Mouse (Mus musculus): ENCODE results near the gene Rftn2. TPM values are rescaled to one million over a fixed set of nuclear protein-coding genes. Genes with fewer than 3 reads are reported as not detected.

Gene Rftn2
- polyA plus RNA-seq, 1 experiment from 2014 or later, result 20.6 TPM

- peak overlapping the region; percentile 78; the same call in 1 of the 2 replicates for H3K9ac ChIP-seq (ENCODE audit: low read depth, low read length)
- H3K4me2 ChIP-seq (ENCODE audit: low read depth, low read length), result peak overlapping the region; percentile 89
- ATAC-seq (ENCODE audit: low read depth) (no peak), DNase-seq (ENCODE audit: low spot score) (no peak)
- peaks cover 25% of the 10 kb centered on the region for H3K4me1 ChIP-seq (ENCODE audit: control insufficient read depth, insufficient read depth, low read length)
- peak overlapping the region; percentile 87 for H3K4me3 ChIP-seq (ENCODE audit: low read depth, low read length)
- H3K27me3 ChIP-seq (replicated peaks; ENCODE audit: control insufficient read depth, insufficient read depth, low read length), result no peaks in the 10 kb centered on the region
- whole genome bisulfite sequencing, result 31% methylated on average over 5 of the region's 5 CpGs
- H3K36me3 ChIP-seq (ENCODE audit: control insufficient read depth, insufficient read depth, low read length), result no peaks in the 10 kb centered on the region
- peak overlapping the region; percentile 28; the same call in 1 of the 2 replicates for H3K27ac ChIP-seq (replicated peaks; ENCODE audit: low read depth, low read length)
- H3K9me3 ChIP-seq (ENCODE audit: control insufficient read depth, low read length), result no peaks in the 10 kb centered on the region
These were observed 9.9 kb upstream of the Rftn2 start for GRCm38 (mm10) chr1:55236487-55236886.

GRCm38 (mm10) chr1:55234910-55235520 is 8.4 kb upstream of the Rftn2 start:
- ATAC-seq (ENCODE audit: low read depth) (no peak), DNase-seq (ENCODE audit: low spot score) (no peak)
- H3K4me3 ChIP-seq (ENCODE audit: low read depth, low read length), result no peak overlapping the region
- peaks cover 19% of the 10 kb centered on the region for H3K4me1 ChIP-seq (ENCODE audit: control insufficient read depth, insufficient read depth, low read length)
- 51% methylated on average over 16 of the region's 16 CpGs for WGBS
- H3K27me3 ChIP-seq (replicated peaks; ENCODE audit: control insufficient read depth, insufficient read depth, low read length), result no peaks in the 10 kb centered on the region
- H3K4me2 ChIP-seq (ENCODE audit: low read depth, low read length), result no peak overlapping the region
- H3K9me3 ChIP-seq (ENCODE audit: control insufficient read depth, low read length), result no peaks in the 10 kb centered on the region
- no peaks in the 10 kb centered on the region for H3K36me3 ChIP-seq (ENCODE audit: control insufficient read depth, insufficient read depth, low read length)
- H3K9ac ChIP-seq (ENCODE audit: low read depth, low read length), result no peak overlapping the region
- no peak overlapping the region for H3K27ac ChIP-seq (replicated peaks; ENCODE audit: low read depth, low read length)

DNA sequence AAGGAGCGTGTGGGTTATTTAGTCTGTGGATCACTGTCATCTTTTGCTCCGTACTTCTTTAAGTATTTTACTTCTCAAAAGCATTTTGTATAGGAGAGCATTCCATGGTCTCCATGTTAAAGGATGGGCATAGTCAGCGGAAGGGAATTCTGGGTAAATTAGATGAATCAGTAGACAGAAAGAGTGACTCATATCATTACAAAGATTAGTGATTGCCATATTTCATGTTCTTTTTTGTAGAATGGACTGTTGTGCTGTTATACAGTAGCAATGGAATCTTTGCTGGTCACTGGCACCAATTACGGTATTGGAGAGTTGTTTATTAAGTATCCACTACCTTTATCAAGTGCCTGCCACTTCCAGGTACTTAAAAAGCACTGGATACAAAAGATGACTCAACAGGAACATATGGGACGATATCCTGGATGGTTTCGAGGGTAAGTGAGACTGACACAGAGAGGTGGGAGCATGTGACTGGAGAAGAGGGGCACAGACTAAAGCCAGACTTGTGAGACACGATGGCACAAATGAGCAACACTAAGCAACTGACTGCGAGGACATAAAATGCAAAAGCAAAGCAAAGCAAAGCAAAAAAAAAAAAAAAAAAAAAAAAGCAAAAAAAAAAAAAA is 1.8 kb upstream of the Rftn2 start:
- no peak for ATAC-seq (ENCODE audit: low read depth)
- Histone ChIP-seq H3K27me3 (replicated peaks; ENCODE audit: control insufficient read depth, insufficient read depth, low read length) (no peaks in the 10 kb centered on the region), H3K9ac (ENCODE audit: low read depth, low read length) (no peak overlapping the region), H3K4me1 (ENCODE audit: control insufficient read depth, insufficient read depth, low read length) (peaks cover 7% of the 10 kb centered on the region; the same call in 1 of the 2 replicates), H3K4me2 (ENCODE audit: low read depth, low read length) (no peak overlapping the region), H3K9me3 (ENCODE audit: control insufficient read depth, low read length) (no peaks in the 10 kb centered on the region), H3K36me3 (ENCODE audit: control insufficient read depth, insufficient read depth, low read length) (no peaks in the 10 kb centered on the region), H3K27ac (replicated peaks; ENCODE audit: low read depth, low read length) (no peak overlapping the region), H3K4me3 (ENCODE audit: low read depth, low read length) (no peak overlapping the region)
- no peak for DNase-seq (ENCODE audit: low spot score)
- 88% methylated on average over 8 of the region's 8 CpGs for WGBS

- DNase-seq (ENCODE audit: low spot score) (no peak), ATAC-seq (ENCODE audit: low read depth) (no peak)
- WGBS, result 30% methylated on average over 1 of the region's 1 CpGs
- Histone ChIP-seq H3K4me1 (ENCODE audit: control insufficient read depth, insufficient read depth, low read length) (peaks cover 7% of the 10 kb centered on the region; the same call in 1 of the 2 replicates), H3K4me2 (ENCODE audit: low read depth, low read length) (0 out of 2 replicates have a peak overlapping the region, but pooled peaks have one; percentile 29), H3K27ac (replicated peaks; ENCODE audit: low read depth, low read length) (no peak overlapping the region), H3K9me3 (ENCODE audit: control insufficient read depth, low read length) (no peaks in the 10 kb centered on the region), H3K9ac (ENCODE audit: low read depth, low read length) (peak overlapping the region; percentile 42; the same call in 1 of the 2 replicates), H3K27me3 (replicated peaks; ENCODE audit: control insufficient read depth, insufficient read depth, low read length) (no peaks in the 10 kb centered on the region), H3K4me3 (ENCODE audit: low read depth, low read length) (no peak overlapping the region), H3K36me3 (ENCODE audit: control insufficient read depth, insufficient read depth, low read length) (no peaks in the 10 kb centered on the region)
These were observed 794 bp upstream of the Rftn2 start for GRCm38 (mm10) chr1:55227376-55227775.

GRCm38 (mm10) chr1:55225398-55225797 is 1.2 kb downstream of the Rftn2 start:
- Histone ChIP-seq H3K27me3 (replicated peaks; ENCODE audit: control insufficient read depth, insufficient read depth, low read length) (no peaks in the 10 kb centered on the region), H3K9me3 (ENCODE audit: control insufficient read depth, low read length) (no peaks in the 10 kb centered on the region), H3K4me3 (ENCODE audit: low read depth, low read length) (peak overlapping the region; percentile 59), H3K9ac (ENCODE audit: low read depth, low read length) (peak overlapping the region; percentile 77), H3K4me2 (ENCODE audit: low read depth, low read length) (peak overlapping the region; percentile 56), H3K27ac (replicated peaks; ENCODE audit: low read depth, low read length) (peak overlapping the region; percentile 91), H3K36me3 (ENCODE audit: control insufficient read depth, insufficient read depth, low read length) (no peaks in the 10 kb centered on the region), H3K4me1 (ENCODE audit: control insufficient read depth, insufficient read depth, low read length) (peaks cover 7% of the 10 kb centered on the region; the same call in 1 of the 2 replicates)
- ATAC-seq (ENCODE audit: low read depth) (0 out of 2 replicates have a peak, but pooled peaks have one; percentile 20), DNase-seq (ENCODE audit: low spot score) (peak; percentile 42)
- 24% methylated on average over 3 of the region's 3 CpGs for WGBS

DNA sequence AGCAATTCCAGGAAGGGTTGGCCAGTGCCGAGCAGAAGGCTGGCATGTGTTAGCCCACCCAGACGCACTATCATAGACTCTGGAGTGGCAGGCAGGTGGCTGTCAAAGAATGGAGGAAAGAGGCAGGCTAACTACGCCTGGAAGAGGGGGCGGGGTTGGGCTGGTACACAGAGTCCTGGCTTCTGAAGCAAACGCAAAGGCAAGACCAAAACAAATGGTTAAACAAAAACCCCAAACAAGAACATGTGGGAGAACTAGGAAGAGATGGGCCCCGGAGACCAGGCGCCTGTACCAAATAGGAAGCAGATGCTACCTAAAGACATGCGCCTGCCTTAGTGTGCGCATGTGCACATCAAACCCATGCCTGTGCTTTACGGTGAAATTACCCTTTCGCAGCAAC is 2.5 kb downstream of the Rftn2 start:
- H3K9ac ChIP-seq (ENCODE audit: low read depth, low read length), result peak overlapping the region; percentile 38
- peak overlapping the region; percentile 91 for H3K27ac ChIP-seq (replicated peaks; ENCODE audit: low read depth, low read length)

DNA sequence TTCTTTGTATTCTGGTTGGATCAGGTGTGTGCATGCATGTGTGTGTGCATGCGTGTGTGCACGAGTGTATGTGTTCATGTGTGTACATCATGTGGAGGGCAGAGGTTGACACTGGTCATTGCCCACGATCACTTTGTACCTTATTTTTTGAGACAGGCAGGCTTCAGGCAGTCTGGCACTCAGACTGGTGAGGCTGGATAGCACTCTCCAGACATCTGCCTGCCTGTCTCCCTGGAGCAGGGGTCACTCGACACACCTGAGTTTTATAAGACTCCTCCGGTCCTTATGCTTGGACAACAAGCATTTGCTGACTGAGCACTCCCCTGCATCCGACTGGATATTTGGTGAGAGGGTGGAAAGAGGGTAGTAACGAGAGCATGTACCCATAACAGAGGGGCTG is 3.6 kb downstream of the Rftn2 start:
- H3K36me3 ChIP-seq (ENCODE audit: control insufficient read depth, insufficient read depth, low read length), result no peaks in the 10 kb centered on the region
- H3K27me3 ChIP-seq (replicated peaks; ENCODE audit: control insufficient read depth, insufficient read depth, low read length), result no peaks in the 10 kb centered on the region
- H3K4me3 ChIP-seq (ENCODE audit: low read depth, low read length), result no peak overlapping the region
- whole genome bisulfite sequencing, result 86% methylated on average over 7 of the region's 7 CpGs
- DNase-seq (ENCODE audit: low spot score) (no peak), ATAC-seq (ENCODE audit: low read depth) (no peak)
- H3K27ac ChIP-seq (replicated peaks; ENCODE audit: low read depth, low read length), result no peak overlapping the region
- H3K4me1 ChIP-seq (ENCODE audit: control insufficient read depth, insufficient read depth, low read length), result peaks cover 7% of the 10 kb centered on the region; the same call in 1 of the 2 replicates
- H3K9ac ChIP-seq (ENCODE audit: low read depth, low read length), result no peak overlapping the region
- H3K4me2 ChIP-seq (ENCODE audit: low read depth, low read length), result no peak overlapping the region
- H3K9me3 ChIP-seq (ENCODE audit: control insufficient read depth, low read length), result no peaks in the 10 kb centered on the region

More for the DNA sequence above, 2.5 kb downstream of the Rftn2 start:
- Histone ChIP-seq H3K9me3 (ENCODE audit: control insufficient read depth, low read length) (no peaks in the 10 kb centered on the region), H3K4me2 (ENCODE audit: low read depth, low read length) (peak overlapping the region; percentile 56), H3K27me3 (replicated peaks; ENCODE audit: control insufficient read depth, insufficient read depth, low read length) (no peaks in the 10 kb centered on the region), H3K4me3 (ENCODE audit: low read depth, low read length) (peak overlapping the region; percentile 59), H3K4me1 (ENCODE audit: control insufficient read depth, insufficient read depth, low read length) (peaks cover 7% of the 10 kb centered on the region; the same call in 1 of the 2 replicates), H3K36me3 (ENCODE audit: control insufficient read depth, insufficient read depth, low read length) (no peaks in the 10 kb centered on the region)
- ATAC-seq (ENCODE audit: low read depth), result 0 out of 2 replicates have a peak, but pooled peaks have one; percentile 31
- 21% methylated on average over 11 of the region's 11 CpGs for WGBS
- peak; percentile 78 for DNase-seq (ENCODE audit: low spot score)

GRCm38 (mm10) chr1:55221352-55221751 is 5.2 kb downstream of the Rftn2 start:
- Histone ChIP-seq H3K36me3 (ENCODE audit: control insufficient read depth, insufficient read depth, low read length) (no peaks in the 10 kb centered on the region), H3K9ac (ENCODE audit: low read depth, low read length) (no peak overlapping the region), H3K4me3 (ENCODE audit: low read depth, low read length) (no peak overlapping the region), H3K27me3 (replicated peaks; ENCODE audit: control insufficient read depth, insufficient read depth, low read length) (no peaks in the 10 kb centered on the region), H3K4me1 (ENCODE audit: control insufficient read depth, insufficient read depth, low read length) (peaks cover 4% of the 10 kb centered on the region; the same call in 1 of the 2 replicates), H3K27ac (replicated peaks; ENCODE audit: low read depth, low read length) (no peak overlapping the region), H3K9me3 (ENCODE audit: control insufficient read depth, low read length) (no peaks in the 10 kb centered on the region), H3K4me2 (ENCODE audit: low read depth, low read length) (no peak overlapping the region)
- DNase-seq (ENCODE audit: low spot score) (peak; percentile 44), ATAC-seq (ENCODE audit: low read depth) (no peak)
- 75% methylated on average over 4 of the region's 4 CpGs for WGBS
